Mouse (Mus musculus) liver, adult 2 months (tissue): ENCODE measurements around the gene Med27. TPM values are rescaled to one million over a fixed set of nuclear protein-coding genes. Genes with fewer than 3 reads are reported as not detected.

ENCODE experiments used
- DNase-seq: peaks from one replicate; pipeline ENCODE4 v3.0.0-alpha.2; 2011; ENCODE audit warnings: low read depth, low spot score; ENCODE audit errors: extremely low read depth
- H3K27ac ChIP-seq: fragments of 200-500 bp; replicated peaks from 2 replicates; pipeline ENCODE4 v1.5.1; 2012; ENCODE audit warnings: low read depth, mild to moderate bottlenecking, control low read depth, inconsistent platforms, low read length; ENCODE audit not compliant: insufficient read depth
- H3K27me3 ChIP-seq: fragments of 200-500 bp; 2 replicates; pipeline ENCODE4 v1.6.1; 2012; ENCODE audit warnings: mild to moderate bottlenecking, moderate library complexity, low read length, inconsistent platforms; ENCODE audit not compliant: control insufficient read depth, insufficient read depth
- H3K36me3 ChIP-seq: fragments of 200-500 bp; 2 replicates; pipeline ENCODE4 v1.6.1; 2012; ENCODE audit warnings: low read length, inconsistent platforms; ENCODE audit not compliant: control insufficient read depth, insufficient read depth
- H3K4me1 ChIP-seq: fragments of 200-500 bp; 2 replicates; pipeline ENCODE4 v1.6.1; 2011; ENCODE audit warnings: low read length; ENCODE audit not compliant: control insufficient read depth, insufficient read depth
- H3K4me3 ChIP-seq: fragments of 200-500 bp; 2 replicates; pipeline ENCODE4 v1.5.1; 2011; ENCODE audit warnings: low read depth, mild to moderate bottlenecking, control low read depth, low read length, moderate library complexity; ENCODE audit not compliant: insufficient read depth
- H3K79me2 ChIP-seq: fragments of 200-500 bp; 2 replicates; pipeline ENCODE4 v1.6.1; 2012; ENCODE audit warnings: inconsistent platforms, mild to moderate bottlenecking, low read length, moderate library complexity; ENCODE audit not compliant: control insufficient read depth, insufficient read depth
- H3K9ac ChIP-seq: fragments of 200-500 bp; 2 replicates; pipeline ENCODE4 v1.6.1; 2012; ENCODE audit warnings: low read depth, mild to moderate bottlenecking, control low read depth, inconsistent platforms, low read length
- CTCF ChIP-seq: fragments of 200-500 bp; IDR thresholded peaks from 2 replicates; pipeline ENCODE4 v1.5.1; 2011; ENCODE audit warnings: low read depth, low read length, control low read depth
- POLR2A ChIP-seq: fragments of 200-500 bp; IDR thresholded peaks from 2 replicates; pipeline ENCODE4 v1.6.1; 2011; ENCODE audit warnings: low read length, control low read depth; ENCODE audit not compliant: insufficient read depth; ENCODE audit errors: extremely low read depth
- WGBS: fragments of 180-500 bp; shearing (Covaris S2); methylation state at CpG from one replicate; pipeline ENCODE4 v1.1.7; 2018; 5-methylcytosine and 5-hydroxymethylcytosine counted together
- polyA plus RNA-seq: library from polyadenylated mRNA; depleted of rRNA; stranded (reverse); fragments of >200 nt; gene quantifications from 2 replicates; pipeline ENCODE4 v1.2.3, GENCODE M21; 2012
- total RNA-seq: library from RNA; depleted of rRNA; stranded (reverse); fragments of >200 nt; gene quantifications from 2 replicates; pipeline ENCODE4 v1.2.3, GENCODE M21; 2014

The Med27 gene
- total and polyA plus RNA-seq, 2 experiments: 5.7 to 13.2 TPM

GRCm38 (mm10) chr2:29385405-29385804 lies 38.8 kb downstream of the Med27 start:
- DNase-seq: no peak
- H3K79me2 ChIP-seq: peaks cover 18% of the 10 kb centered on the region; the same call in 1 of the 2 replicates
- H3K9ac ChIP-seq: no peak overlapping the region
- H3K36me3 ChIP-seq: no peaks in the 10 kb centered on the region
- 90% methylated on average over 10 of the region's 10 CpGs for WGBS
- H3K4me1 ChIP-seq: peaks cover 9% of the 10 kb centered on the region
- no peak overlapping the region for H3K4me3 ChIP-seq
- no peak overlapping the region for H3K27ac ChIP-seq
- TF ChIP-seq CTCF (no peak), POLR2A (no peak)
- H3K27me3 ChIP-seq: no peaks in the 10 kb centered on the region

GRCm38 (mm10) chr2:29387268-29387667 lies 40.6 kb downstream of the Med27 start:
- peaks cover 25% of the 10 kb centered on the region; the same call in 1 of the 2 replicates for H3K79me2 ChIP-seq
- no peak overlapping the region for H3K9ac ChIP-seq
- DNase-seq: peak; percentile 70
- H3K27me3 ChIP-seq: no peaks in the 10 kb centered on the region
- H3K4me3 ChIP-seq: no peak overlapping the region
- no peaks in the 10 kb centered on the region for H3K36me3 ChIP-seq
- TF ChIP-seq POLR2A: no peak
- H3K27ac ChIP-seq: no peak overlapping the region
- 51% methylated on average over 2 of the region's 2 CpGs for WGBS
- peaks cover 11% of the 10 kb centered on the region for H3K4me1 ChIP-seq

- WGBS: 91% methylated on average over 7 of the region's 7 CpGs
- TF ChIP-seq POLR2A (no peak), CTCF (no peak)
- DNase-seq: no peak
These were observed 42.3 kb downstream of the Med27 start for GRCm38 (mm10) chr2:29388937-29389336.

GRCm38 (mm10) chr2:29391086-29391485 lies 44.5 kb downstream of the Med27 start:
- Histone ChIP-seq H3K9ac (no peak overlapping the region), H3K4me3 (no peak overlapping the region), H3K4me1 (peaks cover 11% of the 10 kb centered on the region), H3K79me2 (peaks cover 30% of the 10 kb centered on the region; the same call in 1 of the 2 replicates), H3K27me3 (no peaks in the 10 kb centered on the region), H3K27ac (no peak overlapping the region), H3K36me3 (no peaks in the 10 kb centered on the region)
- WGBS: 82% methylated on average over 4 of the region's 4 CpGs
- DNase-seq: peak; percentile 28
- no peak for TF ChIP-seq POLR2A
- TF ChIP-seq CTCF: no peak

More at GRCm38 (mm10) chr2:29388937-29389336, 42.3 kb downstream of the Med27 start:
- Histone ChIP-seq H3K36me3 (no peaks in the 10 kb centered on the region), H3K4me1 (peaks cover 11% of the 10 kb centered on the region), H3K9ac (no peak overlapping the region), H3K27me3 (no peaks in the 10 kb centered on the region), H3K4me3 (no peak overlapping the region), H3K79me2 (peaks cover 25% of the 10 kb centered on the region; the same call in 1 of the 2 replicates), H3K27ac (no peak overlapping the region)

- WGBS: 82% methylated on average over 1 of the region's 1 CpGs
- no peak for DNase-seq
- H3K9ac ChIP-seq: no peak overlapping the region
These were observed 45.4 kb downstream of the Med27 start for GRCm38 (mm10) chr2:29391996-29392395.

GRCm38 (mm10) chr2:29400234-29400633 lies 53.6 kb downstream of the Med27 start:
- DNase-seq: no peak
- TF ChIP-seq CTCF (no peak), POLR2A (no peak)
- Histone ChIP-seq H3K79me2 (peaks cover 35% of the 10 kb centered on the region; the same call in 1 of the 2 replicates), H3K27ac (no peak overlapping the region), H3K4me3 (no peak overlapping the region), H3K36me3 (no peaks in the 10 kb centered on the region), H3K9ac (no peak overlapping the region), H3K27me3 (no peaks in the 10 kb centered on the region), H3K4me1 (peaks cover 5% of the 10 kb centered on the region)
- 96% methylated on average over 7 of the region's 7 CpGs for WGBS

More at GRCm38 (mm10) chr2:29391996-29392395, 45.4 kb downstream of the Med27 start:
- peaks cover 32% of the 10 kb centered on the region; the same call in 1 of the 2 replicates for H3K79me2 ChIP-seq
- no peaks in the 10 kb centered on the region for H3K27me3 ChIP-seq
- no peak overlapping the region for H3K4me3 ChIP-seq
- TF ChIP-seq CTCF: no peak
- TF ChIP-seq POLR2A: no peak
- no peak overlapping the region for H3K27ac ChIP-seq
- no peaks in the 10 kb centered on the region for H3K36me3 ChIP-seq
- peaks cover 10% of the 10 kb centered on the region for H3K4me1 ChIP-seq
